Mouse (Mus musculus): ENCODE data around the gene Casd1.

DNA sequence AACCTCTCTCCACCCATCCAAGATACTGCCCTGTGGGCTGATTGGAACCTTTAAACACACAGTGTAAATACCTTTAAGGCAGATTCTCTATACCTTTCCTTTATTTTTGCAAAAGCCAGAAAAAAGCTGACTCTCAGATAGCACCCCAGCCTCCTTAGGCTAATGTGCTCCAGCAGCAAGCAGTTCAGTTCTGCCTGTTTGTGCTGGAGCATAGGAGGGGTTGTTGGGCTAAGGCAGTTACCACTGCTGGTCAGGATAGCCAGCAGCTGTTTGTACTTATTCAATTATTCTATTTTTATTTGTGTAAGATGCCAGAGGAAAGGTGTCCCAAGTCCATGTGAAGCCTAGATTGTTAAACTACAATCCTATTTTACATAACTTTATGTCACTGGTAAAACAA, 39.0 kb upstream of the Casd1 start:
- no peak for TF ChIP-seq CTCF (conservative IDR thresholded peaks at IDR 0.05; ENCODE audit: low read length)
- TF ChIP-seq NANOG (IDR thresholded peaks at IDR 0.05; ENCODE audit: borderline replicate concordance, low read length), result no peak
- TF ChIP-seq POU5F1 (IDR thresholded peaks at IDR 0.05; ENCODE audit: borderline replicate concordance, low read length), result no peak

Data from E14TG2a.4 (cell line).